Mouse (Mus musculus) CD8-positive naive resting alpha-beta T cell, adult 57 days (primary cell): Measurements from ENCODE around the gene Rft1. TPM values are rescaled to one million over a fixed set of nuclear protein-coding genes. Genes with fewer than 3 reads are reported as not detected.

ENCODE experiments used
- total RNA-seq: library from RNA; stranded (reverse); gene quantifications from one replicate; pipeline ENCODE4 v1.2.4, GENCODE M21; 2023

Rft1 gene
- 18.2 TPM for total RNA-seq

DNA sequence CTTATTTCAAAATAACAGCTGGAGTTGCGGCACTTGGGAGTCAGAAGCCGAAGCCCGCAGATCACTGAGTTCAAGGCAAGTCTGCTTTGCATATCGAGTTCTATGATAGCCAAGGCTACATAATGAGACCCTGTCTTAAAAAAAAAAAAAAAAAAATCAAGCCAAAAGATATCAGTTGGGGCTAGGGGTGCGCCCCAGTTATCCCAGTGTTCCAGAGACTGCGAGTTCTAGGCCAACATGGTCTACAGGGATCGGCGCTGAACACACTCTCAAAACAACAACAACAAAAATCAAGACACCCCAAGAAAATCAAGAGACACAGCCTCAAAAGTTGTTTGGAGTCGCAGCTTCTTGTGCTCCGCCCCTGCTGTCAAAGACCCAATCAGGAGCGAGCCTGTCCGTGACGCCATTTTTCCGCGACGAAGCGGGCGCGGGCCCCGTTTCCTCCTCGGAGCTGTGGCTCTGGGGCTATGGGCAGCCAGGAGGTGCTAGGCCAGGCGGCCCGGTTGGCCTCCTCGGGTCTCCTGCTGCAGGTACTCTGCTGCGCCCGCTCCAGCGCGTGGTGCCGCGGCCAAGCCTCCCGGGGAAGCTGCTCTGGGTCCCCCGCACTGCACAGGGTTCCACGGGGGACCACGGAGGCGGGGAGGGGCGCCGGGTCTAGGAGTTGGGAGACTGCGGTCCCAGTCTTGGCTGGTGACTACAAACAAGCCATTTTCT is at the start of gene Rft1:
TSS of gene Rft1 (plus strand) at position 418 of the 717 bp plus-strand sequence.

GRCm38 (mm10) chr14:30625856-30626726 is 28.1 kb upstream of the Rft1 start, which contains the start of gene Prkcd:
TSS of gene Prkcd (minus strand) at chr14:30626210.

GRCm38 (mm10) chr14:30714799-30715617 is 60.8 kb downstream of the Rft1 start, which contains the start of gene Sfmbt1:
TSS of gene Sfmbt1 (plus strand) at chr14:30714849.

Other genes with a start within 250 kb of the Rft1 start
- gene Dcp1a, start 174.8 kb upstream of the Rft1 start, total RNA-seq: 54.6 TPM
- gene Cacna1d, start 162.9 kb upstream of the Rft1 start, total RNA-seq: 0.80 TPM
- gene Tkt, start 106.0 kb upstream of the Rft1 start, total RNA-seq: 149 TPM
- 132 TPM for gene Prkcd, start 28.1 kb upstream of the Rft1 start, total RNA-seq
- 13.0 TPM for gene Sfmbt1, start 60.5 kb downstream of the Rft1 start, total RNA-seq
- 14.2 TPM for gene Tmem110, start 171.2 kb downstream of the Rft1 start, total RNA-seq
- 1.3 TPM for gene Mustn1, start 224.8 kb downstream of the Rft1 start, total RNA-seq
- gene Itih4, start 232.1 kb downstream of the Rft1 start, total RNA-seq: not detected